Mouse (Mus musculus) monocyte, adult 5-6 weeks (primary cell): Measurements from ENCODE around the gene Dus1l. TPM values are rescaled to one million over a fixed set of nuclear protein-coding genes. Genes with fewer than 3 reads are reported as not detected.
A peak's percentile ranks its signal among the peaks of the same experiment; 100 is the strongest.
"Not testable (repeated sequence)": the region's sequence is repeated elsewhere in the genome, so short reads cannot be mapped to it uniquely, and the experiment has no call there.

ENCODE experiments used
- ATAC-seq: fragments of 153-309, 156-312 bp; replicated peaks from 2 replicates; pipeline ENCODE4 v1.8.0; 2017; ENCODE audit warnings: mild to moderate bottlenecking; ENCODE audit not compliant: low TSS enrichment, insufficient number of reproducible peaks, severe bottlenecking, poor library complexity, low FRiP score
- total RNA-seq: library from RNA; stranded (forward); fragments of 200-1000, 200-491, 200-594 nt; gene quantifications from 3 replicates; pipeline ENCODE4 v1.2.3, GENCODE M21; 2017

Gene Dus1l
- total RNA-seq, 1 experiment from 2014 or later = 31.8 TPM

- ATAC-seq = no peak
These were observed 25.1 kb upstream of the Dus1l start for GRCm38 (mm10) chr11:120821076-120821922.

DNA sequence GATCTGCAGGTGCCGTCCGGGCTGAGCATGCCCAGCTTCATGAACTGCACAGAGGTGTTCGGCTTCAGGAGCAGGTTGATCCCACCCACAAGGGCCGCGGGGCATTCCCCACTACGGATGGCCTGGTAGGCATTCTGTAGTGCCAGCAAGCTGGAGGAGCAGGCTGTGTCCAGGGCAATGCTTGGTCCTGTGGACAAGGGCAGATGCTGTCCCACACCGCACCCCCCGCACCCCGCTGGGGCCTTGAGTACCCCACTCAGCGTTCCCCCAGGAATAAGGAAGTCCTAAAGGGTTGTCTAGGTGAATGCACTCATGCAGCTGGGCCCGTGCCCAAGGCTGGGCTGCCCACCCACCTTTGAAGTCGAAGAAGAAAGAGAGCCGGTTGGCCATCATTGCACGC is 24.3 kb upstream of the Dus1l start:
- no peak for ATAC-seq

DNA sequence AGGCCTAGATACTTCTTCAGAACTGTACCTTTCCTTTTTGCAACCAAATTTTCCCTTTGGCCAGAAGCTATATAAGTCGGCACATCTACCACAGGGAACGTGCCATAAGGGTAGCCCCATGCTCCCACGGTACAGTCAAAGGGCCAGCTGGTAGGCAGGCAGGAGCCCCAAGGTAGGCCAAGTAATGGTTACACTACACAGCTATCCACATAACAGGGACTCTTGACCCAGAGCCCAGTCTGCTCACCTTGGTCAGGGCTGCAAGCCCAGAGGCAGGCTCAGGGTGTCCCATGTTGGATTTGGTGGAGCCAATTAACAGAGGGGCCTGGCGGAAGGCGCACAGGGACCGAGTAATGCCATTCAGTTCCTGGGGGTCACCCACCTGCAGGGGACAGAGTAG is 23.4 kb upstream of the Dus1l start:
- ATAC-seq = no peak

DNA sequence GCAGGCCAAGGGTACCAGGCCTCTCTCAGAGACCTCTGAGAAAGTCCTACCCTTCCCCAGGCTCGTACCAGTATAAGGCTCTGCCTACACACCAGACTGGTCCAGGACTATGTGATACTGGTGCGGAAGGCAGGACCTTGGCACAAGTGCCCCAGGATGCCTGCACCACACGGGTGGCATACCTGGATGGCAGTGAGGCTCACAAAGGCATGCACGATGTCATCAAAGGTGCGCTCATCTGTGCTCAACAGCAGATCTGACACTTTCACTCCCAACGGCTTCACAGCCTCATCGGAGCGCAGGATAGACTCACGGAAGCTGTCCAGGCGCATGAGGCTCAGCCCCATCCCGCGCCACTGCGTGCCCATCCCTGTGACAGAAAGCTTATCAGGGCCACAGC is 22.0 kb upstream of the Dus1l start:
- ATAC-seq = no peak

- ATAC-seq = no peak
These were observed 21.2 kb upstream of the Dus1l start for GRCm38 (mm10) chr11:120817358-120817757.

DNA sequence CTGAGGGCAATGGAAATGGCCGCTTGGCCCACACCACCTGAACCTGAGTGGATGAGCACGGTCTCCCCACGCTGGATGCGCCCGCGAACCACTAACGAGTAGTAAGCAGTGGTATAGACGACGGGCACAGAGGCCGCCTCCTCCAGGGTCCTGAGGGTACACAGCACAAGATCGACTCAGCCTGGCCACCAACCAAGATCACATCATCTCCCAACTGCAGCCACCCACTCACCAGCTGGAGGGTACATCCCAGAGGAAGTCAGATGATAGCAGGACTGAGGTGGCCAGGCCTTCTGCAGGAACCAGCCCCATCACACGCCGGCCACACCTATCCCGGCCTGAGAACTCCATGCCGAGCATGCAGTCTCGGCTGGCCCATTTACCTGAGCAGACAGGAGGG is 15.9 kb upstream of the Dus1l start:
- no peak for ATAC-seq

DNA sequence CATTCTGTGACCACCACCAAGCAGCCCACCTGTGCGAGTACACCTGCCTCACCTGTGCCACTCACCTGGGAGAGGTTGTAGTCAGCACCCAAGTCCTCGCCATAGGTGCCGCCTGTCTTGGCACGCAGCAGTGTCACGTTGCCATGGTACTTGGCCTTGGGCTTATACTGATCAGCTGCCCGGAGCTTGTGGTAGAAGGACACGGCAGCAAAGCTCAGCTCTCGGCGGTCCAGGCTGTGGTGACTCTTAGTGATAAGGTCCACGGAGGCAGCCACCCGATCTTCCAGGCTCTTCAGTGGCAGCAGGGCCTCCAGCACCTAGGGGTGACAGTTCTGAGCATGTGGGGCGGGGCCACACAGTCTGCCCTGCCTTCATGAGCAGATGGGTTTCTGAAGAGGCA is 11.8 kb upstream of the Dus1l start:
- ATAC-seq = no peak

DNA sequence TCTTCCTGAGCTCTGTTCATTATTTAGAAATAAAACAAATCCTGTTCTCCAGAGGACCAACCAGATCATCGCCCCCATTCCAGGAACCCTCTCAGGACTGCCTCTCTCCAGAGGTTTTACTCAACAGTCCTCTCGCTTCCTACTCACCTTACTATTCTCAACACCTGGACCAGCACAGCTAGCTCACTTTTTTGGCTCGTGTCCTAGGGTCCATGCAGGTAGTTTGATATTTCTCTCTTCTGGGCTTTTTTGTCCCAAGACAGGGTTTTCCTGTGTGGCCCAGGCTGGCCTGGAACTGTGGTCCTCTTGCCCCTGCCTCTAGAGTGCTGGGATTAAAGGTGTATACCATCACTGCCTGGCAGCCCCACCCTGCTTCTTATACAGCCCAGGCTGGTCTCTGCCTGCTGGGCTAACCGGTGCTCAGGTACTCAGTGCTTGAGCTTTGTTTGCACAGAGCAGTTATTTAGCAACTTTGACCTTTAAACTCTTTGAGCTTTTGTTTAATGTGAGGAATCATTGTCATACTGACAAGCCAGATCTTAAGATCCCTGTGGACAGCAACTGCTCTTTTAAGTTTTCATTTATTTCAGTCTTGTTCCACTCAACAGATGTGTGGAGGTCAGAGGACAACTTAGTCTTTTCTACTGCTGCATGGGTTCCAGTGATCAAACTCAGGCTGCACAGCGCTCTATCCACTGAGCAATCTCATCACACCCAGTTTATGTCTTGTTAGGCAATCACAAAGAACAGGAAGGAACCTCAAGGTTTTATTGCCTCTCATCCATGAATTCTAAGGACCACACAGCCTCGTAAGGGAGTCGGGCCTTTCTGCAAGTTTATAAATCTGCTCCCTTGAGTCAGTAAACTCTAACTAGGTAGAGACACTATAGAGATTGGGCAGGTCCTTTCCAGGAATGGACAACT is 9.4 kb upstream of the Dus1l start:
- no peak for ATAC-seq

DNA sequence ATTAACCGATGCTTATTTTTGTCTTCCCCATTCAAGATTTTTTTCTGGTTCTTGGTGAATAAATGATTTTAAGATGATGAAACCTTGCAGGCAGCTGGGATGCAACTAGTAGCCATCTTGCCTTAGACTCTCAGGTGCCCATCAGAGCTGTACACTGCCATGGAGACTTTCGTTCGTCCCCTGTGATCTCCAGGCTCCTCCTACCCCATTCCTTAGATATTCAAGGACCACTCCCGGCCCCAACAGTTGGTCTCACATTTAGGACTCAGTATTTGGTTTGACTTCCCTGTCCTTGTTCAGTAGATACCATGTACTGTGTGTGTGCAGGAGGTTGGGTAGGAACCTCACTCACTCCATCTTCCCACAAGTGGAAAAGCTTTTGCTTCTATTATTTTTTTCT is 8.6 kb upstream of the Dus1l start:
- no peak for ATAC-seq

DNA sequence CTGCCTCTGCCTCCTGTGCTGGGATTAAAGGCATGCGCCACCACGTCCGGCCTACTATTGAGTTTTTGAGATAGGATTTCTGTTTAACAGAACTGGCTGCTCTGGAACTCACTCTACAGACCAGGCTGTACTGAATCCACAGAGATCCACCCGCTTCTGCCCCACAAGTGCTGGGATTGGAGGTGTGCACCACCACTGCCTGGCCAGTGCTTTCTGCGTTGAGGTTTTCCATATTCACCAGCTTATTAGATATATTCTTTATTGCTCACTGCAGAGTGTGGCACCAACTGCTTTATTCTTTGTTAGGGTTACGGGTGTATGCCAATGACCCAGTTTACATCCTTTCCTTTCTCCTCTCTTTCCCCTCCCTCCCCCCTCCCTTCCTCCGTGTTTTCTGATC is 8.1 kb upstream of the Dus1l start:
- ATAC-seq = no peak

DNA sequence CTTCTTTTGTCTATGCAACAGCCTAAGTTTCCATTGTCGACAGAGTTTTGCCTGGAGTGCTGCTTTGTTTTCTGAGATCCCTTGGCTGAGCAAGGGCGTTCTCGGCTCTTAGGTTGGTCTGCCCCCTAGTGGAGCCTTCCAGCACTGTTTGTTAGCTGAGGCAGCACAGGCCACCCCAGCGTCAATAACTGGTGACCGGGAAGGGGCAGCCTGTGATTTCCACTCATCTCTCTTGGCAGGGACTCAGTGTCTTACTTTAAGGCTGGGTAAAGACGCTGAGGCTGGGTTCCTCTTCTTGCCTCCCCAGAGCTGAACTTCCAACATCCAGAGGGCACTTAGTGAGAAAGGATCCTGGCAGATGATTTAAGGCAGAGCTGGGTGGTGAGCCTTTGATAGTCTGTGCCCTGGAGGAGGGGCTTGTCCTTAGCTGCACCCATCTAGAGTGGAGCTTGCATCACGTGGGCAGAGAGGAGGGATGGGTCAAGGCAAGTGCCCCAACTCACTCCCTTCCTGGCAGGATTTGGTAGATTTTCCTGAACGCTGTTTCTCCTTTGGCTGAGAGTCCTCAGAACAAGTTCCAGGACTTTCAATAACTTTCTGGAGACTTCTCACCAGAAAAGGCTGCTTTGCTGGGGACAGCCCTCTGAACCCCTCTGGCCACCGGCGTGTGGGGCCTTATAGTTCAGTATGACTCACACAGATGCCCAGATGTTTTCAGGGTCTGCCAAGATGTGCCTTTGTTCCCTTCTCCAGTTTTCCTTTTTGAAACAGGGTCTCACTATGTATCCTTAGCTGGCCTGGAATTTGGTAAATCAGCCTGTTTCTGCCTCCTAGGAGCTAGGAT is 4.1 kb upstream of the Dus1l start:
- ATAC-seq = peak; percentile 80

DNA sequence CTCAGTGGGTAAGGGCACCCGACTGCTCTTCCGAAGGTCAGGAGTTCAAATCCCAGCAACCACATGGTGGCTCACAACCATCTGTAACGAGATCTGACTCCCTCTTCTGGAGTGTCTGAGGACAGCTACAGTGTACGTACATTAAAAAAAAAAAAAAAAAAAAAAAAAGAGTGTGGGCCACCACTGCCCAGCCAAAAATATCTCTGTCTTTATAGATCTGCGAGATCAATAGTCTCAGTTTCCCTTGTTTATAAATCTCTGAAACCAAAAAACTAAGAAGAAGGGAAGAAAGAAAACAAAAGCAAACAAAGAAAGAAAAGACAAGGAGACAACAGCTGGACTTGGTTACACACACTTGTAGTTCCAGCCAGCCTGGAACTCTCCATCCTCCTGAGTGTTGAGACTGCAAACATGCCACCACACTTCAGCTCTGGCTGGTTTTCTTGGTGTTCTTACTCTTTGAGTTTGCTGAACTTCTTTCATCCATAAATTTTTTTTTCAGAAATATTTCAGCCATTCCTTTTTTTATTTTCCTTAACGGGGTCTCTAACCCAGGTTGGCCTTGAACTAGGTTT is 3.2 kb upstream of the Dus1l start:
- ATAC-seq = no peak

DNA sequence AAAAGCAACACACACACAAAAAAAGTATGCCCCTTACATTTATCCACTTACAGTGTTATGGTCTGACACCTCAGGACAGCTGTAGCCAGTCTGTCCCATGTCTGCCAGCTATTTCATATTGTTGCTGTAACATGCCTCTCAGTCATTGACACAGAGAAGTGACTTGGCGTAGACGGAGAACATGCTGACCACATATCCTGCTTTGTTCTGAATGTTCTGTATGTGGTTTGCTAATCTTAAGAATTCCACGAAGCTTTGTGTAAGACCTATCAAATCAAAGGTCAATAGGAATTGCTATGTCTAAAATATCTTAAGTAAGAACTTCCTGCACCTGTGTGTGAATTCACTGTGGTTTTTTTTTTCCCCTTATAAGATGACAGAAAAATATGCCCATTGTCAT is 2.0 kb upstream of the Dus1l start:
- ATAC-seq = no peak

- no peak for ATAC-seq
These were observed 377 bp upstream of the Dus1l start for GRCm38 (mm10) chr11:120796614-120796946.

- no peak for ATAC-seq
These were observed 3.6 kb downstream of the Dus1l start for GRCm38 (mm10) chr11:120792652-120793051.

GRCm38 (mm10) chr11:120789810-120790209 is 6.4 kb downstream of the Dus1l start:
- ATAC-seq = no peak

DNA sequence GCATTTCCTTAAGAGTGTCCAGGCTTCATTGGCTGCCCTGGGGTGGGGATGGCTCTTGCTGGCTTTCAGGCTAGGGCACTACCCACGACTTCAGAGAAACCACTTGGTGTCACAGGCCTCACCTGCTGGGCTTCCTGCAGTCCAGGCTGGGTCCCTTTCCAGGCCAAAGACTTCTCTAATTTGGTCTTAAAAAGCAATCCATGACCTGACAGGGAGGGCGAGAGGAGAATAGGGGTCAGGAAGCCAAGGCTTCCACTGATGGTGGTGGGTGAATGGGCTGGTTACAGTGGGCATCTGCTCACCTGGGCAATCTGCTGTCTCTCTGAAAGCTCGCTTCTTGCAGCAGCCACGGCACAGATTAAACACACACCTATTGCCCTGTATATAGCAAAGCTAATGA is 6.8 kb downstream of the Dus1l start:
- ATAC-seq = no peak

DNA sequence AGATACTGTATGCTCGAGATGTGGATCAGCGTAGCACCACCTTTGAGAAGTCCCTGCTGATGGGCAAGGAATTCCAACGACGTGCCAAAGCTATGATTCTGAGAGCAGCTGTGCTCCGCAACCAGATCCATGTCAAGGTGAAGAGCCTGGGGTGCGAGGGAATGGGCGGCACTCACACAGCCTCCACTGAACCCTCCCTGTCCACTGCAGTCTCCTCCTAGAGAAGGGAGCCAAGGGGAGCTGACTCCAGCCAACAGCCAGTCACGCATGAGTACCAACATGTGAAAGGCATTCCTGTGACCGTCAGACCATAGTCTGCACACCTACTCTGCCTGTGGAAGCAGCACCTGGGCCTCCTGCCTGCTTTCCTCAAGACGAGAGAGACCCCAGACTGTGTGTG is 7.7 kb downstream of the Dus1l start:
- not testable (repeated sequence) for ATAC-seq

- no peak for ATAC-seq
These were observed 11.1 kb downstream of the Dus1l start for GRCm38 (mm10) chr11:120785145-120785544.
